Comparison of ENCODE assay signal across 9 mouse cellular contexts in the genomic region with DNA sequence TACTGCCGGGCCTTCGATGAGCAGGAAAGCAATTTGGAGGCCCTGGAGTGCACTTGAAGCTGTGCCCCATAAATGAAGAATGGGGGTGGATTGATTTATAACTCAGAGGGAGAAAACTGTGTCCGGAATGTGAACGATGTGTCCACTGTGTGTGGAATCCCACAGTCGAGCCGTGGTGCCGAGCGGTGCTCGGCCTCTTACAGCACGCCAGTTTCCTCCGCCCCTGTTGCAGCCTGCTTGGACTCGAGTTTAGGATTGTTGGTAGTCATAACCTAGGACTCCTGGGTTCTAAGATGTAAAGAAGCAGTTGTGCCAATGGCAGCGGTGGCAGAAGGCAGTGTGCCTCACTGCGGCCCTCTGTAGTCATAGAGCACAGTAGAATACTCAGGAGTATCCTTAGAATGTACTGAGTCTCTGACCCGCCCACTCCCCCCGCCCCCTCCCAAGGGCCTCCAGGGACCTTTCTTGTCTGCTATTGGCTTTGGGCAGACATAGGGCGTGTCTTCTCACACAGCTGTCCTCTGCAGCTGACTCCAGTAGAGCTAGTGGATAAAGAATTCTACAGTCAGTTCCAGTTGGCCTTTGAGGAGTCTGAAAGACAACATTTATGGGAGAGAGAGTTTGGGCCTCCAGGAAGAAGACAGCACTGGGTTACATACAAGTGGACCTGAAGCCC.
DNase-seq lines count a peak whose midpoint lies in the region; ATAC-seq and TF ChIP-seq lines count a peak whose summit lies in the region.
"Had no signal": no experiment of that assay in that cellular context is flagged by ENCODE, and none has a peak within 500 bp of the region (broad histone marks: within the 10 kb centered on the region; RNA-seq: fewer than 3 reads in every experiment).

No protein-coding gene starts in this region.

- no peak overlapping the region for H3ac ChIP-seq in myocyte (ENCODE audit: control insufficient read depth, insufficient read length)

- H3K9ac ChIP-seq in kidney, embryonic 14.5 days (ENCODE audit: low read depth, low read length) = no peak overlapping the region
- no peak overlapping the region for H3K9ac ChIP-seq in ES-E14 (ENCODE audit: insufficient read depth, low read depth, low read length, poor library complexity, severe bottlenecking)
- H3K9ac ChIP-seq: liver, embryonic 12.5 days had no signal

- no peak for TF ChIP-seq POLR2A in myocyte (IDR thresholded peaks at IDR 0.05; ENCODE audit: insufficient read length, low read depth)

- in situ Hi-C loops in ES-E14 (cut with MboI; ENCODE audit: low sequenced_read_pairs in 2 of 2, unreplicated experiment in 2 of 2) = no loop called here

- H3K27me3 ChIP-seq in kidney, embryonic 14.5 days (ENCODE audit: control insufficient read depth, insufficient read depth, low read length) = no peaks in the 10 kb centered on the region
- no peaks in the 10 kb centered on the region for H3K27me3 ChIP-seq in embryonic facial prominence, embryonic 10.5 days (replicated peaks; ENCODE audit: low read depth, poor library complexity, severe bottlenecking)
- no peaks in the 10 kb centered on the region for H3K27me3 ChIP-seq in myocyte (ENCODE audit: control insufficient read depth, insufficient read depth, insufficient read length)
- H3K27me3 ChIP-seq: liver, embryonic 12.5 days; megakaryocyte, embryonic 14.5 days had no signal

- no peak overlapping the region for H3K4me3 ChIP-seq in kidney, embryonic 14.5 days (ENCODE audit: low read length)
- H3K4me3 ChIP-seq in ES-E14 (ENCODE audit: insufficient read depth in 1 of 2, low read depth in 1 of 2, low read length in 2 of 2, poor library complexity in 1 of 2, severe bottlenecking in 1 of 2) (peak overlapping the region in 1 of 2 experiments; percentile 62; a peak in 2 of 4 replicates), myocyte (no peak overlapping the region)
- no peak overlapping the region for H3K4me3 ChIP-seq in embryonic facial prominence, embryonic 10.5 days
- H3K4me3 ChIP-seq: liver, embryonic 12.5 days had no signal

- DNase-seq in kidney, postnatal 25 days = no peak
- peak; percentile 60 for DNase-seq in ES-E14 (ENCODE audit: low read depth, low spot score)
- DNase-seq in embryonic facial prominence, embryonic 10.5 days (ENCODE audit: low spot score) = peak; percentile 24
- no peak for DNase-seq in adipocyte (ENCODE audit: low spot score)
- DNase-seq in testis, postnatal 14 days (ENCODE audit: low spot score) = no peak

- 25% methylated on average over 17 of the region's 17 CpGs for WGBS in kidney, embryonic 14.5 days
- WGBS in embryonic facial prominence, embryonic 10.5 days = 76% methylated on average over 17 of the region's 17 CpGs

- H3K79me2 ChIP-seq in myocyte (ENCODE audit: control insufficient read depth, insufficient read depth) = no peaks in the 10 kb centered on the region

- H3K9me3 ChIP-seq in kidney, embryonic 14.5 days (ENCODE audit: control insufficient read depth, low read length) = no peaks in the 10 kb centered on the region
- no peaks in the 10 kb centered on the region for H3K9me3 ChIP-seq in ES-E14 (ENCODE audit: control insufficient read depth, insufficient read depth, low read depth, low read length)
- H3K9me3 ChIP-seq in embryonic facial prominence, embryonic 10.5 days = no peaks in the 10 kb centered on the region; the same call in 1 of the 2 replicates
- H3K9me3 ChIP-seq: liver, embryonic 12.5 days had no signal

- H3K27ac ChIP-seq in kidney, embryonic 14.5 days (ENCODE audit: low read depth, low read length) = peak overlapping the region; percentile 30; the same call in 1 of the 2 replicates
- no peak overlapping the region for H3K27ac ChIP-seq in ES-E14 (ENCODE audit: insufficient read depth, low read depth, low read length, poor library complexity, severe bottlenecking)
- no peak overlapping the region for H3K27ac ChIP-seq in embryonic facial prominence, embryonic 10.5 days (replicated peaks)
- H3K27ac ChIP-seq: liver, embryonic 12.5 days had no signal

- no peak overlapping the region; the same call in 1 of the 2 replicates for H3K4me2 ChIP-seq in kidney, embryonic 14.5 days (replicated peaks; ENCODE audit: low read depth, low read length)
- H3K4me2 ChIP-seq in myocyte (ENCODE audit: low read depth) = peak overlapping the region; percentile 12
- H3K4me2 ChIP-seq: liver, embryonic 12.5 days had no signal

- H3K36me3 ChIP-seq in kidney, embryonic 14.5 days (ENCODE audit: control insufficient read depth, insufficient read depth, low read length) = no peaks in the 10 kb centered on the region
- H3K36me3 ChIP-seq in ES-E14 (ENCODE audit: control insufficient read depth, insufficient read depth, low read length, poor library complexity, severe bottlenecking) (no peaks in the 10 kb centered on the region), myocyte (ENCODE audit: control insufficient read depth, insufficient read depth) (no peaks in the 10 kb centered on the region)
- H3K36me3 ChIP-seq in embryonic facial prominence, embryonic 10.5 days (replicated peaks) = no peaks in the 10 kb centered on the region
- H3K36me3 ChIP-seq: liver, embryonic 12.5 days had no signal

- ATAC-seq in kidney, embryonic 14.5 days (ENCODE audit: low FRiP score, low TSS enrichment) = peak; percentile 87
- ATAC-seq: liver, embryonic 12.5 days had no signal

- H3K4me1 ChIP-seq in kidney, embryonic 14.5 days (ENCODE audit: control insufficient read depth, insufficient read depth, low read length) = peaks cover 16% of the 10 kb centered on the region; the same call in 1 of the 2 replicates
- peaks cover 1 to 5% of the 10 kb centered on the region in 2 experiments; a peak in 1 of 4 replicates for H3K4me1 ChIP-seq in ES-E14 (ENCODE audit: control insufficient read depth in 2 of 2, insufficient read depth in 2 of 2, low read length in 2 of 2, poor library complexity in 1 of 2)
- H3K4me1 ChIP-seq in embryonic facial prominence, embryonic 10.5 days = peaks cover 14% of the 10 kb centered on the region
- H3K4me1 ChIP-seq: liver, embryonic 12.5 days; megakaryocyte, embryonic 14.5 days had no signal

TF ChIP-seq in ES-E14, 5 proteins besides CTCF, POLR2A, EP300 and RAD21:
- no peak for TF ChIP-seq HCFC1 (IDR thresholded peaks at IDR 0.05; ENCODE audit: borderline replicate concordance, insufficient read depth, low read length)
- TF ChIP-seq CHD2 (IDR thresholded peaks at IDR 0.05; ENCODE audit: low read depth, low read length) = no peak
- no peak for TF ChIP-seq MAFK (IDR thresholded peaks at IDR 0.05; ENCODE audit: insufficient read depth, low read depth, low read length)
- no peak for TF ChIP-seq ZC3H11A (IDR thresholded peaks at IDR 0.05; ENCODE audit: borderline replicate concordance, low read depth, low read length)
- TF ChIP-seq ZNF384 (IDR thresholded peaks at IDR 0.05; ENCODE audit: low read depth, low read length) = no peak
TF ChIP-seq in ES-E14: peak in this region for 0.

TF ChIP-seq in myocyte, 11 proteins besides CTCF, POLR2A, EP300 and RAD21:
- TF ChIP-seq MAX (IDR thresholded peaks at IDR 0.05; ENCODE audit: low read depth) (no peak), MYOD1 (IDR thresholded peaks at IDR 0.05; ENCODE audit: control insufficient read depth in 1 of 3, insufficient read length in 2 of 3, low read depth in 2 of 3) (peak in 2 of 3 experiments; percentile 34 to 75), TCF12 (IDR thresholded peaks at IDR 0.05; ENCODE audit: insufficient read depth, poor library complexity, severe bottlenecking) (peak; percentile 44), TCF3 (IDR thresholded peaks at IDR 0.05; ENCODE audit: insufficient read length, low read depth) (peak; percentile 44), POLR2AphosphoS2 (IDR thresholded peaks at IDR 0.05; ENCODE audit: insufficient read length, low read depth) (no peak), CEBPB (IDR thresholded peaks at IDR 0.05; ENCODE audit: insufficient read depth, poor library complexity, severe bottlenecking) (no peak), MYOG (IDR thresholded peaks at IDR 0.05; ENCODE audit: control insufficient read depth in 1 of 3, insufficient read depth in 1 of 3, insufficient read length in 2 of 3, low read depth in 2 of 3) (peak in 2 of 3 experiments; percentile 56 to 81), USF1 (IDR thresholded peaks at IDR 0.05; ENCODE audit: low read depth) (no peak), REST (IDR thresholded peaks at IDR 0.05; ENCODE audit: insufficient read depth, insufficient read length) (no peak), SRF (IDR thresholded peaks at IDR 0.05; ENCODE audit: control insufficient read depth, insufficient read length, low read depth) (no peak), E2F4 (IDR thresholded peaks at IDR 0.05; ENCODE audit: insufficient read depth) (no peak)
TF ChIP-seq in myocyte: peak in this region for 4.

Comparison
In these comparisons a context has a peak if more than half of its experiments do, and no peak if none do; other contexts are left out.
1. DNase-seq: peak in ES-E14 (single experiment) and embryonic facial prominence, embryonic 10.5 days (single experiment); none in kidney, postnatal 25 days (0 of 2), adipocyte (single experiment) and testis, postnatal 14 days (single experiment).